Mouse (Mus musculus): Measurements from ENCODE around the gene Klra5. TPM values are rescaled to one million over a fixed set of nuclear protein-coding genes. Genes with fewer than 3 reads are reported as not detected.
"Not testable (repeated sequence)": the region's sequence is repeated elsewhere in the genome, so short reads cannot be mapped to it uniquely, and the experiment has no call there.

Klra5 gene
- not detected in 2 replicates for polyA plus RNA-seq (2014; fragmentation: Nextera tagmentation; extraction: Ambion mirVana)

DNA sequence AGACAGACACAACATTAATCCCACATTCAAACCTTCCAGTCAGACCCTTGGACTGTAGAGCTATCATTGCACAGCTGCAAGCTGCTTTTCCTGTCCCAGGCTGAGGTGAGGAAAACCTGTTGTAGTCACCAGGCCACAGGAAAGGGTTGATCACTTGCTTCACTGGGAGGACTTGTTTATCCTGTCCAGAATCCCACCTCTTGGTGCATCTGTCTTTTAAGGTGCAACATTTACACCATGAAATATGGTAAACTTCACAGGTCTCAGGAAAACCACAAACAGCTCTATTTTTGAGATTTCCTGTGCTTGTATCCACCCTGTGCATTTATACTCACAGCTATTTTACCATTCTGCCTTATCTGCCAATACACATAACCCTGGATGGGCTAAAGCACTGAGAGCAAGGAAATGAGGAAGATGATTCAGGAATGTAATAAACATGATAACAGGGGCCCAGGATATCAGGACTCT lies at the start of gene Klra5:
TSS of gene Klra5 (minus strand) at position 175 of the 471 bp plus-strand sequence.
- ATAC-seq (ENCODE audit: insufficient number of reproducible peaks, insufficient read depth, low FRiP score, low read depth); H3K27ac ChIP-seq (replicated peaks in 1 of 2; ENCODE audit: control insufficient read depth in 1 of 2, insufficient read depth in 1 of 2, low read depth in 2 of 2, low read length in 2 of 2); H3K9me3 ChIP-seq (ENCODE audit: control insufficient read depth, low read length); H3K4me1 ChIP-seq (ENCODE audit: control insufficient read depth in 2 of 2, insufficient read depth in 2 of 2, low read length in 2 of 2); H3K36me3 ChIP-seq (ENCODE audit: control insufficient read depth, insufficient read depth, low read length); H3K9ac ChIP-seq (ENCODE audit: low read length); H3K4me2 ChIP-seq (ENCODE audit: low read length); H3K27me3 ChIP-seq (ENCODE audit: control insufficient read depth, insufficient read depth, low read length); H3K4me3 ChIP-seq (ENCODE audit: control insufficient read depth in 1 of 2, insufficient read depth in 1 of 2, low read depth in 1 of 2, low read length in 2 of 2): not testable (repeated sequence)

DNA sequence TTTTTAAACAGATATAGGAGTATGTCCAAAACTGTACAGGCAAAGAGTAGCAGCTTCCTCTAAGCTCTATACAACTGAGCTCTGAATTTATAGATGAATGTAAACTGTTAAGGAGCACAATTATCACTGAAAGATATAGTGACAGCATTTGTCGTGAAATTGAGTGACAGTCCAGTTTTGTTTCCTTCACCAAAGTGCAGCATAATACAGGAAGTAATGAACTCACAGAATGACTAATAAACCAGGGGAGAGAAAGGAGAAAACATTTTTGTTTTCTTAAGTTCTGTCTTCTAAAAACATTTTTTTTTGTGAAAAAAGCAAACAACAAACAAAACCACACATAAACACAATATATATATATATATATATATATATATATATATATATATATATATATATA lies 454 bp downstream of the Klra5 start:
- no peaks in the 10 kb centered on the region for H3K4me1 ChIP-seq (ENCODE audit: control insufficient read depth in 2 of 2, insufficient read depth in 2 of 2, low read length in 2 of 2)
- no peaks in the 10 kb centered on the region for H3K9me3 ChIP-seq (ENCODE audit: control insufficient read depth, low read length)
- H3K4me2 ChIP-seq (ENCODE audit: low read length) = no peak overlapping the region
- no peak overlapping the region for H3K9ac ChIP-seq (ENCODE audit: low read length)
- ATAC-seq (ENCODE audit: insufficient number of reproducible peaks, insufficient read depth, low FRiP score, low read depth) = no peak
- 57% methylated on average over 1 of the region's 1 CpGs for WGBS
- no peaks in the 10 kb centered on the region for H3K36me3 ChIP-seq (ENCODE audit: control insufficient read depth, insufficient read depth, low read length)
- H3K27me3 ChIP-seq (ENCODE audit: control insufficient read depth, insufficient read depth, low read length) = no peaks in the 10 kb centered on the region
- no peak overlapping the region for H3K4me3 ChIP-seq (ENCODE audit: control insufficient read depth in 1 of 2, insufficient read depth in 1 of 2, low read depth in 1 of 2, low read length in 2 of 2)
- H3K27ac ChIP-seq (replicated peaks in 1 of 2; ENCODE audit: control insufficient read depth in 1 of 2, insufficient read depth in 1 of 2, low read depth in 2 of 2, low read length in 2 of 2) = no peak overlapping the region

DNA sequence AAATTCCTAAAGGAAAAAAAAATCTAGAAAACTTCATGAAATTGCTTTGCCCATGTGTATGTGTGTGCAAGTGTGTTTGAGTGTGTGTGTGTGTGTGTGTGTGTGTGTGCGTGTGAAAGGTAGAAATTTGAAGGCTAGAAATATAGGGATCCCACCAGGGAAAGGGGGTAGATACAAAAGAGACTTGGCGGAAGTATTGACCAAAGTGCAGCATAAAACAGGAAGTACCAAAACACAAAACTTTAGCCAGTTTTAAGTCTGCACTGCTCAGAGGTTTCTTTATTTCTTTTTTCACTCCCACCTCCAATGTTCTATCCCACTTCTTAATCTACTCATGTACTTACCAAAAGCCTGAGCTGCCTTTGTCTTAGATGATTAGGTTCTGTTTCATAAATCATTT lies 34.9 kb downstream of the Klra5 start:
- Histone ChIP-seq H3K27ac (replicated peaks in 1 of 2; ENCODE audit: control insufficient read depth in 1 of 2, insufficient read depth in 1 of 2, low read depth in 2 of 2, low read length in 2 of 2) (no peak overlapping the region), H3K4me1 (ENCODE audit: control insufficient read depth in 2 of 2, insufficient read depth in 2 of 2, low read length in 2 of 2) (no peaks in the 10 kb centered on the region), H3K4me3 (ENCODE audit: control insufficient read depth in 1 of 2, insufficient read depth in 1 of 2, low read depth in 1 of 2, low read length in 2 of 2) (no peak overlapping the region), H3K36me3 (ENCODE audit: control insufficient read depth, insufficient read depth, low read length) (no peaks in the 10 kb centered on the region), H3K9ac (ENCODE audit: low read length) (no peak overlapping the region), H3K4me2 (ENCODE audit: low read length) (no peak overlapping the region), H3K9me3 (ENCODE audit: control insufficient read depth, low read length) (0 out of 2 replicates have a peak, but pooled peaks cover 15% of the 10 kb centered on the region), H3K27me3 (ENCODE audit: control insufficient read depth, insufficient read depth, low read length) (no peaks in the 10 kb centered on the region)
- ATAC-seq (ENCODE audit: insufficient number of reproducible peaks, insufficient read depth, low FRiP score, low read depth) = no peak
- WGBS = 70% methylated on average over 2 of the region's 2 CpGs

DNA sequence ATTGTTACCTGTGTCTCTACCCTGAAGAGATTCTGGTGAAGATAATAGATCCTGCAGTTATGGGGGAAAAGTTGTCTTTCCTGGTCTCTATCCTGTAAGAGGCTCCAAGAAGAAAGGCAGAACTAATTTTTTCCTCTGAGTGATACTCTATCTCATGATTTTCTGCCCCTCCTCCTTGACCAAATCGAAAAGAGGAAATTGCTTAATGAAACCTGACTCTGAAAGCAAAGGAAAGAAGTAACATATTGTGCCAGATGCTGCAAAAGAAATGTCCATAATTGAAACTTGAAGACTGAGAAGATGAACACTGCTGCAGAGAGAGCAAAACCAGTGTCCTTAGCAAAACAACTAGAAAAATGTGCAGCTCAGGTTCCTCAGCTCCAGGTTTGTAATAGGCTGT lies 40.9 kb downstream of the Klra5 start, which contains the start of gene Klra17:
TSS of gene Klra17 (minus strand) at position 124 of the 400 bp plus-strand sequence.
- WGBS = 52% methylated on average over 1 of the region's 1 CpGs
- Histone ChIP-seq H3K4me2 (ENCODE audit: low read length) (no peak within 1 kb of the TSS), H3K4me3 (ENCODE audit: control insufficient read depth in 1 of 2, insufficient read depth in 1 of 2, low read depth in 1 of 2, low read length in 2 of 2) (no peak within 1 kb of the TSS), H3K9ac (ENCODE audit: low read length) (no peak within 1 kb of the TSS), H3K4me1 (ENCODE audit: control insufficient read depth in 2 of 2, insufficient read depth in 2 of 2, low read length in 2 of 2) (no peaks in the 10 kb centered on the region), H3K27ac (replicated peaks in 1 of 2; ENCODE audit: control insufficient read depth in 1 of 2, insufficient read depth in 1 of 2, low read depth in 2 of 2, low read length in 2 of 2) (no peak within 1 kb of the TSS), H3K9me3 (ENCODE audit: control insufficient read depth, low read length) (peaks cover 5% of the 10 kb centered on the region; the same call in 1 of the 2 replicates), H3K36me3 (ENCODE audit: control insufficient read depth, insufficient read depth, low read length) (no peaks in the 10 kb centered on the region), H3K27me3 (ENCODE audit: control insufficient read depth, insufficient read depth, low read length) (no peaks in the 10 kb centered on the region)
- ATAC-seq (ENCODE audit: insufficient number of reproducible peaks, insufficient read depth, low FRiP score, low read depth) = no peak

DNA sequence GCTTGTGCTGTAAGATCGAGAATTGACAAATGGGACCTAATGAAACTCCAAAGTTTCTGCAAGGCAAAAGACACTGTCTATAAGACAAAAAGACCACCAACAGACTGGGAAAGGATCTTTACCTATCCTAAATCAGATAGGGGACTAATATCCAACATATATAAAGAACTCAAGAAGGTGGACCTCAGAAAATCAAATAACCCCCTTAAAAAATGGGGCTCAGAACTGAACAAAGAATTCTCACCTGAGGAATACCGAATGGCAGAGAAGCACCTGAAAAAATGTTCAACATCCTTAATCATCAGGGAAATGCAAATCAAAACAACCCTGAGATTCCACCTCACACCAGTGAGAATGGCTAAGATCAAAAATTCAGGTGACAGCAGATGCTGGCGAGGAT lies 55.1 kb downstream of the Klra5 start, which contains the start of gene Gm17631:
TSS of gene Gm17631 (plus strand) at position 301 of the 400 bp plus-strand sequence.
- ATAC-seq (ENCODE audit: insufficient number of reproducible peaks, insufficient read depth, low FRiP score, low read depth); H3K36me3 ChIP-seq (ENCODE audit: control insufficient read depth, insufficient read depth, low read length); H3K9ac ChIP-seq (ENCODE audit: low read length); H3K4me3 ChIP-seq (ENCODE audit: control insufficient read depth in 1 of 2, insufficient read depth in 1 of 2, low read depth in 1 of 2, low read length in 2 of 2); H3K4me1 ChIP-seq (ENCODE audit: control insufficient read depth in 2 of 2, insufficient read depth in 2 of 2, low read length in 2 of 2); H3K4me2 ChIP-seq (ENCODE audit: low read length); H3K27me3 ChIP-seq (ENCODE audit: control insufficient read depth, insufficient read depth, low read length); H3K9me3 ChIP-seq (ENCODE audit: control insufficient read depth, low read length); H3K27ac ChIP-seq (replicated peaks in 1 of 2; ENCODE audit: control insufficient read depth in 1 of 2, insufficient read depth in 1 of 2, low read depth in 2 of 2, low read length in 2 of 2): not testable (repeated sequence)
- no CpG with 5 or more reads among the region's 3 CpGs for WGBS

Other genes starting within 250 kb of the Klra5 start
- not detected in 2 replicates for gene Klrc1, start 238.7 kb downstream of the Klra5 start, polyA plus RNA-seq (2014; fragmentation: Nextera tagmentation; extraction: Ambion mirVana)
- not detected in 2 replicates for gene Klri1, start 200.5 kb downstream of the Klra5 start, polyA plus RNA-seq (2014; fragmentation: Nextera tagmentation; extraction: Ambion mirVana)
- gene Klri2, start 177.2 kb downstream of the Klra5 start, polyA plus RNA-seq (2014; fragmentation: Nextera tagmentation; extraction: Ambion mirVana) = not detected in 2 replicates
- gene Gm156, start 133.4 kb downstream of the Klra5 start, polyA plus RNA-seq (2014; fragmentation: Nextera tagmentation; extraction: Ambion mirVana) = not detected in 2 replicates
- not detected in 2 replicates for gene Gm17631, start 55.0 kb downstream of the Klra5 start, polyA plus RNA-seq (2014; fragmentation: Nextera tagmentation; extraction: Ambion mirVana)
- not detected in 2 replicates for gene Klra17, start 41.0 kb downstream of the Klra5 start, polyA plus RNA-seq (2014; fragmentation: Nextera tagmentation; extraction: Ambion mirVana)
- not detected in 2 replicates for gene Klra6, start 109.3 kb upstream of the Klra5 start, polyA plus RNA-seq (2014; fragmentation: Nextera tagmentation; extraction: Ambion mirVana)
- gene Klra4, start 149.6 kb upstream of the Klra5 start, polyA plus RNA-seq (2014; fragmentation: Nextera tagmentation; extraction: Ambion mirVana) = not detected in 2 replicates
- not detected in 2 replicates for gene Klra8, start 212.2 kb upstream of the Klra5 start, polyA plus RNA-seq (2014; fragmentation: Nextera tagmentation; extraction: Ambion mirVana)